Mouse (Mus musculus): Measurements from ENCODE around the gene Socs5. TPM values are rescaled to one million over a fixed set of nuclear protein-coding genes. Genes with fewer than 3 reads are reported as not detected.

Socs5 gene
- polyA plus RNA-seq, 1 experiment from 2014 or later, result 8.7 TPM

GRCm38 (mm10) chr17:87169076-87169475 is 61.6 kb downstream of the Socs5 start:
- no peak for ATAC-seq (ENCODE audit: insufficient read depth, low FRiP score)
- Histone ChIP-seq H3K36me3 (ENCODE audit: control insufficient read depth, insufficient read depth, low read length) (no peaks in the 10 kb centered on the region), H3K4me3 (replicated peaks; ENCODE audit: low read length) (no peak overlapping the region), H3K4me2 (ENCODE audit: low read depth, low read length) (no peak overlapping the region), H3K27ac (ENCODE audit: low read length) (no peak overlapping the region), H3K27me3 (ENCODE audit: control insufficient read depth, insufficient read depth, low read length) (no peaks in the 10 kb centered on the region), H3K9me3 (replicated peaks; ENCODE audit: control insufficient read depth, low read length) (0 out of 2 replicates have a peak, but pooled peaks cover 7% of the 10 kb centered on the region), H3K4me1 (ENCODE audit: control insufficient read depth, insufficient read depth, low read length) (no peaks in the 10 kb centered on the region), H3K9ac (ENCODE audit: low read length) (no peak overlapping the region)
- WGBS, result 59% methylated on average over 3 of the region's 3 CpGs

GRCm38 (mm10) chr17:87170364-87170763 is 62.9 kb downstream of the Socs5 start:
- WGBS, result 38% methylated on average over 5 of the region's 5 CpGs
- Histone ChIP-seq H3K9ac (ENCODE audit: low read length) (no peak overlapping the region), H3K4me2 (ENCODE audit: low read depth, low read length) (no peak overlapping the region), H3K9me3 (replicated peaks; ENCODE audit: control insufficient read depth, low read length) (0 out of 2 replicates have a peak, but pooled peaks cover 7% of the 10 kb centered on the region), H3K27ac (ENCODE audit: low read length) (no peak overlapping the region), H3K27me3 (ENCODE audit: control insufficient read depth, insufficient read depth, low read length) (no peaks in the 10 kb centered on the region), H3K36me3 (ENCODE audit: control insufficient read depth, insufficient read depth, low read length) (no peaks in the 10 kb centered on the region), H3K4me1 (ENCODE audit: control insufficient read depth, insufficient read depth, low read length) (0 out of 2 replicates have a peak, but pooled peaks cover 2% of the 10 kb centered on the region), H3K4me3 (replicated peaks; ENCODE audit: low read length) (no peak overlapping the region)
- no peak for ATAC-seq (ENCODE audit: insufficient read depth, low FRiP score)

GRCm38 (mm10) chr17:87172031-87172430 is 64.6 kb downstream of the Socs5 start:
- no peak overlapping the region for H3K4me3 ChIP-seq (replicated peaks; ENCODE audit: low read length)
- no peak overlapping the region for H3K9ac ChIP-seq (ENCODE audit: low read length)
- 78% methylated on average over 3 of the region's 3 CpGs for WGBS
- no peaks in the 10 kb centered on the region for H3K36me3 ChIP-seq (ENCODE audit: control insufficient read depth, insufficient read depth, low read length)
- H3K9me3 ChIP-seq (replicated peaks; ENCODE audit: control insufficient read depth, low read length), result 0 out of 2 replicates have a peak, but pooled peaks cover 7% of the 10 kb centered on the region
- H3K4me2 ChIP-seq (ENCODE audit: low read depth, low read length), result no peak overlapping the region
- no peak overlapping the region for H3K27ac ChIP-seq (ENCODE audit: low read length)
- no peak for ATAC-seq (ENCODE audit: insufficient read depth, low FRiP score)
- peaks cover 8% of the 10 kb centered on the region; the same call in 1 of the 2 replicates for H3K4me1 ChIP-seq (ENCODE audit: control insufficient read depth, insufficient read depth, low read length)
- no peaks in the 10 kb centered on the region for H3K27me3 ChIP-seq (ENCODE audit: control insufficient read depth, insufficient read depth, low read length)

- 68% methylated on average over 2 of the region's 2 CpGs for WGBS
- Histone ChIP-seq H3K36me3 (ENCODE audit: control insufficient read depth, insufficient read depth, low read length) (no peaks in the 10 kb centered on the region), H3K9me3 (replicated peaks; ENCODE audit: control insufficient read depth, low read length) (0 out of 2 replicates have a peak, but pooled peaks cover 7% of the 10 kb centered on the region), H3K9ac (ENCODE audit: low read length) (no peak overlapping the region), H3K4me2 (ENCODE audit: low read depth, low read length) (no peak overlapping the region), H3K27ac (ENCODE audit: low read length) (peak overlapping the region; percentile 43), H3K4me3 (replicated peaks; ENCODE audit: low read length) (no peak overlapping the region), H3K27me3 (ENCODE audit: control insufficient read depth, insufficient read depth, low read length) (no peaks in the 10 kb centered on the region), H3K4me1 (ENCODE audit: control insufficient read depth, insufficient read depth, low read length) (peaks cover 15% of the 10 kb centered on the region)
- ATAC-seq (ENCODE audit: insufficient read depth, low FRiP score), result no peak
Observed at GRCm38 (mm10) chr17:87173966-87174365, 66.5 kb downstream of the Socs5 start.

- peaks cover 18% of the 10 kb centered on the region for H3K4me1 ChIP-seq (ENCODE audit: control insufficient read depth, insufficient read depth, low read length)
- 0 out of 2 replicates have a peak, but pooled peaks cover 7% of the 10 kb centered on the region for H3K9me3 ChIP-seq (replicated peaks; ENCODE audit: control insufficient read depth, low read length)
- 72% methylated on average over 9 of the region's 9 CpGs for WGBS
- H3K27me3 ChIP-seq (ENCODE audit: control insufficient read depth, insufficient read depth, low read length), result no peaks in the 10 kb centered on the region
- H3K4me3 ChIP-seq (replicated peaks; ENCODE audit: low read length), result no peak overlapping the region
- ATAC-seq (ENCODE audit: insufficient read depth, low FRiP score), result peak; percentile 58
- no peak overlapping the region for H3K9ac ChIP-seq (ENCODE audit: low read length)
- peak overlapping the region; percentile 43 for H3K27ac ChIP-seq (ENCODE audit: low read length)
- no peak overlapping the region for H3K4me2 ChIP-seq (ENCODE audit: low read depth, low read length)
- no peaks in the 10 kb centered on the region for H3K36me3 ChIP-seq (ENCODE audit: control insufficient read depth, insufficient read depth, low read length)
Observed at GRCm38 (mm10) chr17:87174651-87175331, 67.3 kb downstream of the Socs5 start.

- 49% methylated on average over 17 of the region's 17 CpGs for WGBS
- Histone ChIP-seq H3K9ac (ENCODE audit: low read length) (no peak overlapping the region), H3K4me3 (replicated peaks; ENCODE audit: low read length) (no peak overlapping the region), H3K27ac (ENCODE audit: low read length) (peak overlapping the region; percentile 47; the same call in 1 of the 2 replicates), H3K4me2 (ENCODE audit: low read depth, low read length) (no peak overlapping the region), H3K4me1 (ENCODE audit: control insufficient read depth, insufficient read depth, low read length) (peaks cover 18% of the 10 kb centered on the region), H3K36me3 (ENCODE audit: control insufficient read depth, insufficient read depth, low read length) (no peaks in the 10 kb centered on the region), H3K9me3 (replicated peaks; ENCODE audit: control insufficient read depth, low read length) (0 out of 2 replicates have a peak, but pooled peaks cover 7% of the 10 kb centered on the region), H3K27me3 (ENCODE audit: control insufficient read depth, insufficient read depth, low read length) (no peaks in the 10 kb centered on the region)
- peak; percentile 39; the same call in 1 of the 2 replicates for ATAC-seq (ENCODE audit: insufficient read depth, low FRiP score)
Observed at GRCm38 (mm10) chr17:87176066-87177012, 68.9 kb downstream of the Socs5 start.

GRCm38 (mm10) chr17:87178596-87179590 is 71.4 kb downstream of the Socs5 start:
- Histone ChIP-seq H3K9ac (ENCODE audit: low read length) (no peak overlapping the region; the same call in 1 of the 2 replicates), H3K4me1 (ENCODE audit: control insufficient read depth, insufficient read depth, low read length) (peaks cover 18% of the 10 kb centered on the region), H3K27ac (ENCODE audit: low read length) (peak overlapping the region; percentile 49), H3K4me3 (replicated peaks; ENCODE audit: low read length) (no peak overlapping the region), H3K9me3 (replicated peaks; ENCODE audit: control insufficient read depth, low read length) (no peaks in the 10 kb centered on the region; the same call in 1 of the 2 replicates), H3K36me3 (ENCODE audit: control insufficient read depth, insufficient read depth, low read length) (no peaks in the 10 kb centered on the region), H3K4me2 (ENCODE audit: low read depth, low read length) (0 out of 2 replicates have a peak overlapping the region, but pooled peaks have one; percentile 2), H3K27me3 (ENCODE audit: control insufficient read depth, insufficient read depth, low read length) (no peaks in the 10 kb centered on the region)
- WGBS, result 35% methylated on average over 16 of the region's 16 CpGs
- ATAC-seq (ENCODE audit: insufficient read depth, low FRiP score), result peak; percentile 48; the same call in 1 of the 2 replicates

GRCm38 (mm10) chr17:87179939-87180550 is 72.6 kb downstream of the Socs5 start:
- Histone ChIP-seq H3K9me3 (replicated peaks; ENCODE audit: control insufficient read depth, low read length) (no peaks in the 10 kb centered on the region; the same call in 1 of the 2 replicates), H3K9ac (ENCODE audit: low read length) (no peak overlapping the region), H3K27me3 (ENCODE audit: control insufficient read depth, insufficient read depth, low read length) (no peaks in the 10 kb centered on the region), H3K36me3 (ENCODE audit: control insufficient read depth, insufficient read depth, low read length) (no peaks in the 10 kb centered on the region), H3K27ac (ENCODE audit: low read length) (no peak overlapping the region), H3K4me2 (ENCODE audit: low read depth, low read length) (no peak overlapping the region), H3K4me1 (ENCODE audit: control insufficient read depth, insufficient read depth, low read length) (peaks cover 18% of the 10 kb centered on the region), H3K4me3 (replicated peaks; ENCODE audit: low read length) (no peak overlapping the region)
- 76% methylated on average over 9 of the region's 9 CpGs for WGBS
- ATAC-seq (ENCODE audit: insufficient read depth, low FRiP score), result no peak

All from stomach, embryonic 16.5 days (tissue).